Mouse (Mus musculus) olfactory bulb, adult 2 months (tissue): ENCODE results near the gene Vmn1r85.

Source experiments
- CTCF ChIP-seq: fragments of 200-500 bp; IDR thresholded peaks from 2 replicates; pipeline ENCODE4 v1.5.1; 2012; ENCODE audit warnings: low read depth, mild to moderate bottlenecking, low read length, moderate library complexity; ENCODE audit not compliant: insufficient read depth
- POLR2A ChIP-seq: fragments of 200-500 bp; IDR thresholded peaks from 2 replicates; pipeline ENCODE4 v1.6.1; 2012; ENCODE audit warnings: mild to moderate bottlenecking, low read depth, low read length, moderate library complexity; ENCODE audit not compliant: insufficient read depth

- TF ChIP-seq CTCF (no peak), POLR2A (no peak)
Observed at GRCm38 (mm10) chr7:13059536-13059935, 35.4 kb downstream of the Vmn1r85 start.
